Mouse (Mus musculus): ENCODE data around the gene Cd34. TPM values are rescaled to one million over a fixed set of nuclear protein-coding genes. Genes with fewer than 3 reads are reported as not detected.

The Cd34 gene
- total RNA-seq, 2 experiments from 2014 or later, result 202 to 240 TPM

GRCm38 (mm10) chr1:194962712-194963111 is 24.1 kb downstream of the Cd34 start:
- ATAC-seq (replicated peaks; ENCODE audit: poor library complexity), result no peak

- ATAC-seq (replicated peaks; ENCODE audit: poor library complexity), result no peak
These were observed 33.4 kb downstream of the Cd34 start for GRCm38 (mm10) chr1:194971980-194972379.

- peak; percentile 87 for ATAC-seq (replicated peaks; ENCODE audit: poor library complexity)
These were observed 37.5 kb downstream of the Cd34 start for GRCm38 (mm10) chr1:194976164-194976516.

DNA sequence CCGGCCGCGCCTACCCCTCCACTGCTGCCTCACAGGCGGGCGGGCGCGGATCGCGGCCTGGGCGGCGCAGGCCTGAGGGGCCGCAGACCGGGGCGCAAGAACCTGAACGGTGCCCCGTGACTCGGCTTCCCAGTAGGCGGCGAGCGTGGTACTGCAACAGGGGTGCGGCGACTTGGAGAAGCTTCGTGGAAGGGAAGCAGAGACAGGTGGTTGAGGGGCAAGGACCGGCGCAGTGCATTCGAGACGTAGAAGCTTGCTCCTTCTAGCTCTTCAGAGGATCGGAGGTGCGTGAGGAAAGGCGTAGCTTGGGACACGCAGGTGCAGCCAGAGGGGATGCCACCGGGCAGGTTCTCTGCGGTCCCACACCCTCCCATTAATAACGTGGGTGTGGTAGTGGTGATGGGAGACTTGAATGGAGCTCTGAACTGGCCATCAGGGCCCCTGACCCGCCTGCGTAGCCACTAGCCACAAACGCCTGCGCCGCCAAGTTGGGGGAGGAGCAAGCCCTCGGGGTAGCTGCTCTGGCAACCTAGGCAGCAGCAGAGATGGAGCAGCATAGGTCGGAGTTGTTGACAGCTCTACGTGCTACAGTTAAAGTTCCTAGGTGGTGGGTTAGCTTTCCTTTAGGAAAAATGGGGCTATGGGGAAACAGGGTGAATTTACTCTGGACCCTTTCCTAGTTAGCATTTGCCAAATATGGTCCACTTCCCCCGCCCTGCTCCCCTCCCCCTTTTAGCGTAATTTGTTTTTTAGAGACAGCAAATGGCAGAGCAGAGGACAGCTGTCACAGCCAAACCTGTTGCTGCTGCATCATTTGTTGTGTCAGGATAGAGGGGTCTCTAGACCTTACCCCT is 38.1 kb downstream of the Cd34 start:
- peak; percentile 63 for ATAC-seq (replicated peaks; ENCODE audit: poor library complexity)

DNA sequence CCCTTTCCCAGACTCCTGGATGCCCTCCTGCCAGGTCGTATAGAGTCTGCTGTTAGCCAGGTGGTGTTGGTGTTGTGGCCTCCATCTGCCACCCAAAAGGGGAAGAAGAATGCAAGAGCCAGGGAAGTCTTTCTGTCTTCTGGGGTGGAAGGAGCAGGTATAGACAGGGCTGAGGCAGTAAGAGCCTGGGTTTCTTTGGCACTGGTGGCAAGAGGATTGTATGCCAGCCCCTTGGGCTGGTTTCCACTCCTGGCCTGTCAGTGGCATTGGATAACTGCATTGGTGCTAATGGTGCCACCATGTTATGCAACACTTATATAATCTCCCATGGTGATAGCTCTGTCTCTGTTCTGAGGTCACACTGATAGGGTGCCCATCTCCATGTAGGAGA is 38.7 kb downstream of the Cd34 start:
- no peak for ATAC-seq (replicated peaks; ENCODE audit: poor library complexity)

DNA sequence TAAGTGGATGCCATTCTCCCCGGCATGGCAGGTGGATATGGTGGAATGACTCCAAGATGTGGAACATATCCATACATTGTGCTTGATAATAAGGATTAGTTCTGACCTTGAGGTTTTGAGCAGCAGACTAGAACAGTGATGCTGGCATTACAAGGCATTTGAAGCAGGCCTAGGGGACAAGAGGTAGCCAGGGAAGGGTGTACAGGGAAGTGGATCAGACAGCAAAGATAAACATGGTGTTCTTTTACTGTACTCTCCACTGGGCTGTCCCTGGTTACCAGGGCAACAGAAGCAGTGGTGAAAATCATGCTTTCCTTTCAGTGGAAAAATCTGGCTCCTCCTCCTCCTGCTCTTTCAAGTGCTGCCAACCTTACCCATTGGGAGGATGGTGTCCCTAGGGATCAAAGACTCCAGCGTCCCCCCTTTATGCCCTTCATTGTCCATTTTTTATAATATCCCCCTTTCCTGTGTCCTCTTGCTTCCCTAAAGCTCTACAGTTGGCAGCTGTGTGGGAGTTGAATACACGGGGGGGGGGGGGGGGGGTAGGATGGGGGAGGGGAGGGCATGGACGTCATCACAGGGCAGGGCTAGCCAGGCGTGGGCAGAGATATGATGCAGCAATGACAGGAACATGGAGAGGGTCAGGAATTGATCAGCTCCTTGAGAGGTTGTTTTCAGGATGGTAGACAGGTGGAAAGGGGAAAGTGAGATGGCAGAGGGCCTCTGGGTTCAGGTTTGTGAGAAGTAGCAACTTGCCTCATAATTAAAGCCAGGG is 39.5 kb downstream of the Cd34 start:
- no peak for ATAC-seq (replicated peaks; ENCODE audit: poor library complexity)

- no peak for ATAC-seq (replicated peaks; ENCODE audit: poor library complexity)
These were observed 42.3 kb downstream of the Cd34 start for GRCm38 (mm10) chr1:194980826-194981435.

DNA sequence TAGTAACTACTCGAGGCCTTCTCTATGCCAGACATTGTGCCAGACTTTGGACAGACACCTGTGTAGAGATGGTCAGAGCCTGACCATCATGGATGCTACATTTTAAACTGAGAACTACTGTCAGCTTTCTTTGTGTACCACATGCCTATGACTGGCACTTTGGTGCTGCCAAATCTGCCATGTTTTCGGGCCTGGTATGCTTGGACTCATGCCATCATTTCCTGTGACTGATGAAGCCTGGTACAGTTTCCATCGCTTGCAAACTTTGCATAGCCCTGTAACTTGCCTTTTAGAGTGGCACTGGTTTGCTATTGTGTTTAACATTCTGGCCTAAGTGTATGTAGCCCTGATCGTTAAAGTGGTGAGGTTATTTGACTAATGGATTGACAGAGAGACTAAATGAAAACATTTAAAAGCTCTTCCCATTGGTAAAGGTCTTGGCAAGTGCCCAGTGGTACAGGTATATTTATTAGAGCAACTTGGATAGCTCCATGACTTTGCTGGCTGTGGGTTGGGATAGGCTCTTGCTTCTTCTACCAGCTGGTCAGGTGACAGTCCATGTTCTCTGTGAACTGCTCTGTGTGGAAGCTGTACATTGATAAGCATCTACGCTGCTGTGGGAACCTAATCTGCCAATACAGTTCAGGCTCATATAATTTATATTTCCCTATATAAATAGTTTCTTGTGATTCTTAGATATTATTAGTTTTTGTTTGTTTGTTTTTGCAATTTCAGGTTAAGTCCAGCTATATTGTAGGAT is 44.5 kb downstream of the Cd34 start:
- no peak for ATAC-seq (replicated peaks; ENCODE audit: poor library complexity)

- ATAC-seq (replicated peaks; ENCODE audit: poor library complexity), result no peak
These were observed 46.3 kb downstream of the Cd34 start for GRCm38 (mm10) chr1:194984914-194985313.

DNA sequence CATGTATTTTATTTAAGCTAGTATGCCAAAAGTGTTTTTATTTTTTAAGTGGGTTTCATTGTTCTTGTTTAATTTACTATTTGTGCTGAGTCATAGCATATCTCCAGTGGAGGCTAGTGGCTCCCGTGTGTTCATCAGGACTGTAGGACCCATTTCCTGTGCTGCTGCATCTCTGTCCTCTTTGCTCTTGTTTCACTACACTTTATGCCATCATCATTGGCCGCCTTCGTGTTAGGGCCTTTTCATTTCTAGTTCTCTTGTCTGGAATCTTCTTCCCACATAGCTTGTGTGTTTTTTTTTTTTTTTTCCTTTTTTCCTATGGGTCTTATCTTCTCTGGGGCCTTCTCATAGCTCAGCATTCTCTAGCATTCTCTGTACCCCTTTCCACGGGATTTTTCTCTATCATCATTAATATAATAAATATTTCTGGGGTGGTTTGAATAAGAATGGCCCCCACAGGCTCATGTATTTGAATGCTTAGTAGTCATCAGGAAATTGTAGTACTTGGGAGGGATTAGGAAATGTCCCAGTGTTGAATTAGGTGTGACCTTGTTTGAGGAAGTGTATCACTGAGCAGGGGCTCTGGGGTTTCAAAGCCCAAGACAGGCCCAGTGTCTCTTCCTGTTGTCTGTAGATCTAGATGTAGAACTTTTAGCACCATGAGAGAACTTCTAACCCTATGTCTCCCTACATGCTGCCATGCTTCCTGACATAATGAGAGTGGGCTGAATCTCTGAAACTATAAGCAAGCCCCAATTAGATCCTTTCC is 47.0 kb downstream of the Cd34 start:
- peak; percentile 67 for ATAC-seq (replicated peaks; ENCODE audit: poor library complexity)

GRCm38 (mm10) chr1:194989024-194989423 is 50.4 kb downstream of the Cd34 start:
- ATAC-seq (replicated peaks; ENCODE audit: poor library complexity), result peak; percentile 63

- ATAC-seq (replicated peaks; ENCODE audit: poor library complexity), result no peak
These were observed 52.4 kb downstream of the Cd34 start for GRCm38 (mm10) chr1:194990976-194991375.

DNA sequence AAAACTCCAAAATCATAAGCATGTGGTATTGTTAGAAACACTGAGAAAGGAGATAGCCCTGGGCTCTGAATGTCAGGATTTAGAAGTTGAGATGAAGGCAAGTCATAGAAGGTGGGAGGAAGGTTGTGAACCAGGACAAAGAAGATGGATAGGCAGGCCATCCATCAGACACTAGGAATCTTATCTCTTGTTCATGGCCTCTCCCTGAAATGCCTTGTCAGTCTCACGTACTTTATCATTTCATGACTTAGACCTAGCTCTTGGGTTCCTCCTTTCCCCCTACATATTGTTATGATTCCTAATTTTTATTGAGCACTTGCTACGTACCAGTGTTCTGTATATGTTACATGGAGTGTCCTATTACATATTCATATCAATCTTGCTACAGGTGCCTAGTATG is 53.0 kb downstream of the Cd34 start:
- no peak for ATAC-seq (replicated peaks; ENCODE audit: poor library complexity)

- ATAC-seq (replicated peaks; ENCODE audit: poor library complexity), result no peak
These were observed 54.1 kb downstream of the Cd34 start for GRCm38 (mm10) chr1:194992589-194993317.

DNA sequence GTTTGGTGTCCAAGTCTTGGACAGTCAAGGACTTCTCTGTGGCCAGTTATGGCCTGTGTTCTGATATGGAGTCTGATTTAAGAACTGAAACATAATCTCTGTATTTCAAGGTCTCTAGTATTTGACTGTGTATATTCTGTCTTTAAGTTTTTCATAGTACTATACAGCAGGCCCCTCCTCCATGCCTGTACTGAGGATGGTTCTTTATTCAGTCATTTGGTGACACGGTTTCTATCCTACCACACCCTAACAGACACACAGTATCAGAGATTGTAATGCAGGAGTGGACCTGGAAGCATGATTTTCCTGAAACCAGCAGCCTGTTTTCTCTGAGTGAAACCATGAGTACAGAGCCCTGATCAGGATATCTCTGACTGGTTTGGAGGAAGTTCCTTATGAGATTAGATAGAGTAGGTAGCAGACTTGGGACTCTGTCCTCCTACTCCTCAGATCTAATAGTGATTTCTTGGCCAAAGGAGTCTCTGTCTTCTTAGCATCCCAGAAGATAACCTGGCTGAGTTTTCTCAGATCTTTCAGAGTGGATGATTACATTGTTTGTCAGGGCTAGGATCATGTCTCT is 54.9 kb downstream of the Cd34 start:
- no peak for ATAC-seq (replicated peaks; ENCODE audit: poor library complexity)

- no peak for ATAC-seq (replicated peaks; ENCODE audit: poor library complexity)
These were observed 55.6 kb downstream of the Cd34 start for GRCm38 (mm10) chr1:194994262-194994661.

- ATAC-seq (replicated peaks; ENCODE audit: poor library complexity), result peak; percentile 93
These were observed 56.6 kb downstream of the Cd34 start for GRCm38 (mm10) chr1:194995196-194995595.

GRCm38 (mm10) chr1:194998396-194998795 is 59.8 kb downstream of the Cd34 start:
- ATAC-seq (replicated peaks; ENCODE audit: poor library complexity), result no peak

- no peak for ATAC-seq (replicated peaks; ENCODE audit: poor library complexity)
These were observed 64.7 kb downstream of the Cd34 start for GRCm38 (mm10) chr1:195003328-195003727.
